Mouse (Mus musculus) heart, postnatal 14 days (tissue): ENCODE results near the gene Plekhm1. TPM values are rescaled to one million over a fixed set of nuclear protein-coding genes. Genes with fewer than 3 reads are reported as not detected.

Experiments used
- DNase-seq, 2 experiments: peaks; one replicate each; pipeline ENCODE4 v3.0.0; 2021 to 2022
- intact Hi-C: fragments of 180-260 bp; cut with DNase I; formaldehyde crosslinking; loops from one replicate; pipeline ENCODE4 v1.15.1; 2025
- total RNA-seq, 2 experiments: library from RNA; stranded (reverse); gene quantifications; 2 replicates each; pipeline ENCODE4 v1.2.3; 2021

The Plekhm1 gene
- total RNA-seq, 2 experiments from 2014 or later, result 10.8 to 11.3 TPM

DNA sequence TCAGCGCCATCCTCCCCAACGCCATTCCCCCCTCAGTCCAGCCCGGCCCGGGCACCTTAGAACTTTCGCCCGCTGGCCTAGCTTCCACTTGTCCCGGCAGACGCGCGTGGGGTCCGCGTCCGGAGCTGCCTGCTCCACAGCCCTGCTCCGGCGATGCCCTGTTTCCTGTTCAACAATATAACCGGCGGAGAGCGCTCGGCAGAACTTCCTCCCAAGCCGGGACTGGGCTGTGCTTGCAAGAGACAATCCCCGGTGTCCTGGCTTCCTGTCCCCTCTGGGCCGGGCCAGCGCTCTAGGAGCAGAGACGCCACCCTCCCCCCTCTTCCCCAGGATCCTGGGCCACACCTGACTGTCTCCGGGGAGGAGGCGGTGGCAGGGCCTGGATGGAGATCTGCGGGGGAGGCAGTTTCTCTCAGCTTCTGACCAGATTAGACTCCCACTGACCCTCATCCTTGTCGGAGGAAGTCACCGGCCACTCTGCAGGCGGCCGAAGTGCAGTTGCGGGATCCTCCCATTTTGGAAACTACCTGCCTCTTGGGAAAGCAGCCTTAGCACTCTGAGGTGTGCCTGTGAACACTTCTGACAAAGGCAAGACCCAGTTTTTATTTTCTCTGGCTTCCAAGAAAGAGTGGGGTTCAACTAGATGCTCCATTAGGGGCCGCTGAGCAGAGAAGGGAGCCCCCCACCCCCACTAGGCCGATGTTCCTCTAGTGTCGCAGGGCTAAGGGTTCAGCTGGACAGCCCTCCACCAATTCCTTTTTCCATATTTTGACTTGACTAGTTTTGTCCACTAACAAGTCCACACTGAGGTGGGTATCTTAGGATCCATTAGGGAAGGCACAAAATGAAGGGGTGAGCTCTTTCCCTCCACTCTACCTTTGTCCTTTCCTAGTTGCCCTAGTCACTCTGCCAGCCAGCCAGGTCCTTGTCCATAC, 49.0 kb downstream of the Plekhm1 start, which contains the start of gene Arhgap27:
TSS of gene Arhgap27 (minus strand) at position 479 of the 935 bp plus-strand sequence.
- DNase-seq, result peak; percentile 80 to 82
- intact Hi-C loops, result loop anchor here (2.0 to 5.0 kb wide), 2 partner anchors 19 to 194 kb away; no protein-coding TSS in a partner anchor

DNA sequence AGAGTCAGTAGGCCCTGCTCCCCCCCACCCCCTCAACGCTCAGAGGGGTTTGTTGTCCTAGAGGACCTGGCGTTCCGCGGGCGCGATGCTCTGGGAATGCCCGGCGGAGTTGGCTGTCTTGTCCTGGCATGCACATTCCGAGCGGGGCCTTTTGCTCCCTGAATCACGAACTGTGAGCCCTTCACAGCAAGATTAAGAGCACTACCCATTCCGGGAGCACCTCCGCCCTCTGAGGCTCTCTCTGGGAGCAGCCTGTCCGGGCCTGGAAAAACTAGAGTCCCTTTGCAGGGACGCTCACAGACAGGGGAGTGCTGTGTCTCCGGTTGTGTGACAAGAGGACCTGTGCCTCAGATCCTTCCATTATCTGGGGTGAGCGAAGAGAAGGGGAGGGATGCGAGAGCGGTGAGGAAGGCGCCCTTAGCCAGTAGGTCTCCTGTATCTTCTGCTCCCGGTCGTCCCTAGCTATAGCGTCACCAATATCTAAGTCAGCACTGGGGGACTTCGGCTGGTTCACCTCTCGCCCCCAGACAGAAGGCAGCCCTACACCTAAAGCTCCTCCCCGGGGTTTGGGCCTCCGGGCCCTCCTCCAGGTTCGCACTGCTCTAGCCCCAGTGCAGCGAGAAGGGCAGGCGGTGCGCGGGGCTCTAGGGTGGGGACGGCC, 49.8 kb downstream of the Plekhm1 start:
- intact Hi-C loops, result loop anchor here (2.0 to 5.0 kb wide), 2 partner anchors 20 to 195 kb away; no protein-coding TSS in a partner anchor
- peak in 1 of 2 experiments; percentile 33 for DNase-seq

DNA sequence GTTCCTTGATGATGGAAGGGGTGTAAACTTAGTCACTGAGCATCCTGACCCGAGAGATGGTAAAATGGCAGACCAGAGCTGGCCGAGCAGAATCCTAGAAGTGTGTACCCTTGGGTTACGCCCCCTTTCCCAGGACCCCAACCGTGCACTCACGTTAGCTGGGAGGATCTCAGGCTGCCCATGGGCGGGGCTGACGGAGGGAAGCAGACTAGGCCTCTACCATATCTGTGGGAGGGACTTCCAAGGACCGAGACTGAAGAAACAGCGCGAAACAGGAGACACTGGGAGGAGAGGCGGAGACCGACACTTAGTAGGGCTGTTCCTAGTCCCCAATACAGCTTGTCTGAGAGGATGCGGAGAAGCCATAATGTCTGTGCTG, 50.4 kb downstream of the Plekhm1 start:
- intact Hi-C loops, result loop anchor here (2.0 to 5.0 kb wide), 2 partner anchors 21 to 195 kb away; no protein-coding TSS in a partner anchor

DNA sequence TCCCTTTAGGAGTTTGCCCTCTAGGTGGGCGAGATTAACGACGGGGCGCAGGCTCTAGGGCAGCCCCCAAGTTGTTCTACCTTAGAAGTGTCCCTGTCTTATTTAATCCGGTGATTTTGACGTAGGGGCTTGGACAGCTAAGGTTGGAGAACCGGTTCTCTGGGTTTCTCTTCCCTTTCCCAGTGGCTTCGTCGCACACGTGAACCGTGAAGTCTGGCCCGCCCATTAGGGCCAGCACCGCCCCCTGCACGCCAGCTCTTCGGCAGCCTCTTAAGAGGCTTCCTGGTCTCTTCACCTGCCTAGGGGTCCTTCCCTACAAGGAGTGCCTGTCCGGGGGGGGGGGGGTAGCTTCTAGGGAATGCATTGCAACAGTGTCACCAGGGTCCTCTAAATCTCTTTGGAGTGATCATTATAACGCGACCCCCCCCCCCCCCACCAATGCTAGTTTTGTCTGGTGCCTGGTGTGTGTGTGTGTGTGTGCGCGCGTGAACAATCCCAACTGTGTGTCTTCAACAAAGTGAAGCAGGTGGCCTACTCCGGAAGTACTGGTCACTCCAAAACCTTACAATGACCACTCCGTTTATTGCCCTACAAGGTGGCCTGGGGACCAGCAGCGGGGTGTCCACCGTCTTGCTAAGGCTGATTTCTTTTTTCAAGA, 51.0 kb downstream of the Plekhm1 start:
- intact Hi-C loops, result loop anchor here (2.0 to 5.0 kb wide), 2 partner anchors 21 to 196 kb away; no protein-coding TSS in a partner anchor
- DNase-seq, result no peak

More for the DNA sequence above, 50.4 kb downstream of the Plekhm1 start:
- DNase-seq, result peak in 1 of 2 experiments; percentile 40

DNA sequence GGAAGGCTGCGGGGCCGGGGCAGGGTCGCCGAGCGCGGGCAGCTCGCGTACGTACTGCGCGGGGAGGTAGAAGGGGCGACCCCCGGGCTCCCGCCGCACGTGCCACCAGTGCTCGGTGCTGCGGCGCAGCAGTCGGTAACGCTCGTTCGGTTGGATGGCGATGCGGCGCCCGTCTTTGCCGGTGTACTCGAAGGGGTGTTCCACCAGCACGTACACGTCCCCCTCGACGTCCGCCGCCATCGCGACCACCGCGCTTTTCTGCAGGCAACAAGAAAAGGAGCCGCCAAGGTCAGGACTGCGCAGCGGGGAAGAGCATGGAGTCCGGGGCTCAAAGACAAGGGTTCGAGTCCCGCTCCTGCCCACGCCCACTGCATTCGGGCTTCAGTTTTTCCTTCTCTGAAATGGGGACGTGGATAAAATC, 51.8 kb downstream of the Plekhm1 start:
- DNase-seq, result no peak

DNA sequence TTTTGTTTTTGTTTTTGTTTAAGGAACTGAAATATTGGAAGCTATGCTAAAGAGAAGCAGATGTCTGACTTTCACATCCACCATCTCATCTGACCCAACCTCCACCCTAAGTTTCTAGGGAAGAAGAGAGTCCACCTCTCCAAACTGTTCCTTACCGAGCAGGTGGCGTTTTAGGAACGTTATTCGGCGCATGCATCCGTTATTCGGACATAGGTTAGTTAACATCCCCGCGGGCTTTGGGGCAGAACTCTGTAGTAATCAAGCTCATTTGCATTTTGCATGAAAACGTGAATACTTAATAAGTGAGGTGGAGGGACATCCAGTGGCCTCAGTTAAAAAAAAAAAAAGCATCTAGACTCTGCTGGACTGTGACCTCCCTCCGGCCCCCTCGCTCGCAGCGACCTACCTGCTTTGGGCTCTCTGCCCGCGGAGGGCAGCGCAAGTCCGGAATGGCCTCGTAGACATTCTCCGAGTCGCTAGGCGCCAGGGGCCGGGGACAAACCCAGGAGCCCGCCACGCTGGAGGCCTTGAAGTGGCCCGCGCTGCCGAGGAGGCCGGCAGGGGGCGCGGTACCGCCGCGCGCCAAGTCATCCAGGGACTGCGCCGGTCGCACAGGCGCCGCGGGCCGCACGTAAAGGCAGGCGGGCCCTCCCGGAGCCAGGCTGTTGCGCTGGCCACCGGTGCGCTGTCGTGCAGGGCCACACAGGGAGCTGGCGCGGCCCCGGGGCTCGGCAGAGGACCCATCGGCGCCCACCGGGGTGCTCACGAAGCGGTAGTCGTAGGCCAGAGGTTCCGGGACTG, 52.4 kb downstream of the Plekhm1 start:
- peak; percentile 93 to 94 for DNase-seq
- intact Hi-C loops, result loop anchor here (1.0 to 5.0 kb wide), 4 partner anchors 27 to 197 kb away; no protein-coding TSS in a partner anchor

More for the DNA sequence above, 51.8 kb downstream of the Plekhm1 start:
- intact Hi-C loops, result loop anchor here (5.0 kb wide), 1 partner anchor 197 kb away; no protein-coding TSS in a partner anchor

DNA sequence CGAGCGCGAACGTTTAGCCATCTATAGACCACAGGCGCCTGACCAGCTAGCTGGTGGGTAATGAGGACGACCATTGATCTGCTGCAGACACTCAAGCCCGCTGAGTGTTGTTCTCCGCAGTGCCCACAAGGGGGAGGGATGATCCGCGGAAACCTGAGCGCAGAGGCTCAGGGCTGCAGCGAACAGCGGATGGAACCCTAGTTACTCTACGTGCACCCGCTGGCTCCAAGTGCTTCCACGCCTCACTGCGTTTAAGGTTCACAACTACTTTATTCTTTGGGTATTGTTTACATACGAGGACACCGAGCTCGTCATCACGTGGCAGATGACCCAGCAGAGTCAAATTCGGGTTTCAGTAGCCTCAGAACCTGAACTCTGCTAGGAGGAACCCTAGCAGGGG, 53.4 kb downstream of the Plekhm1 start:
- intact Hi-C loops, result loop anchor here (1.0 to 5.0 kb wide), 3 partner anchors 26 to 108 kb away; no protein-coding TSS in a partner anchor
- peak; percentile 73 to 79 for DNase-seq

DNA sequence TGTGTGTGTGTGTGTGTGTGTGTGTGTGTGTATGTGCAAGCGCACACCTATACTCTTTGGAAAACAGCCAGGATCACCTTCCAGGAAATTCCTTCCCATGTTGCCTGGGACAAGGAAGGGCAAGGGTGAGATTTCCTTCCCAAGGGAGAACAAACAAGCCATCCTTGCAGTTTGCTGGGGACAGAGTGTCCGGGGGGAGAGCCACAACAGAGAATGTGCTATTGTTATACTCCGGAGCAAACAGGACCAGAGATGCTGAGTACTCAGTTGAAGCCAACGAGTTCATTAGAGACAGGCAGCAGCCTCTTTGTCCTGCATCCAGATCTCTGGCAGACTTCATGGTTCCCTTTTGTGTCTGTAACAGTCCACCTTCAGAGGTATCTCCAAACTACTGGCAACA, 54.2 kb downstream of the Plekhm1 start:
- no peak for DNase-seq
- intact Hi-C loops, result loop anchor here (2.0 to 5.0 kb wide), 2 partner anchors 26 to 109 kb away; no protein-coding TSS in a partner anchor

DNA sequence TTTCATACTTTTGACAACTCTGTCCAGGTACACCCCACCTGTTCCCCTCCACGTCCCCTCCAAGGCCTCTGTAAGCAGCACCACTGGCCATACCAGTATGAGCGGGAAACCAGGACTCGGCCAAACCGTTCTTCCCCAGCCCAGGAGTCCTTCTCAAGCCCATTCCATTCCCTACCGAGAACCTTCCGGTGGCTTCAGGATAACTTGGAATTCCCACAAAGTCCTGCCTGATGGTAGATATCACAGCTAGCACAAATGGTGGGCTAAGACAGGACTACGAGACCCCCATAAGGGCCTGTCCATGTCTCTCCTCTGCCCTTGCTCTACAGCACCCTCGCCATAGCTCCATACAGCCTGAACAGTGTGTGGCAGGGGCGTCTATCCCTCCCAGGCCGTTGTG, 54.8 kb downstream of the Plekhm1 start:
- no peak for DNase-seq
- intact Hi-C loops, result loop anchor here (2.0 to 5.0 kb wide), 2 partner anchors 25 to 110 kb away; no protein-coding TSS in a partner anchor

DNA sequence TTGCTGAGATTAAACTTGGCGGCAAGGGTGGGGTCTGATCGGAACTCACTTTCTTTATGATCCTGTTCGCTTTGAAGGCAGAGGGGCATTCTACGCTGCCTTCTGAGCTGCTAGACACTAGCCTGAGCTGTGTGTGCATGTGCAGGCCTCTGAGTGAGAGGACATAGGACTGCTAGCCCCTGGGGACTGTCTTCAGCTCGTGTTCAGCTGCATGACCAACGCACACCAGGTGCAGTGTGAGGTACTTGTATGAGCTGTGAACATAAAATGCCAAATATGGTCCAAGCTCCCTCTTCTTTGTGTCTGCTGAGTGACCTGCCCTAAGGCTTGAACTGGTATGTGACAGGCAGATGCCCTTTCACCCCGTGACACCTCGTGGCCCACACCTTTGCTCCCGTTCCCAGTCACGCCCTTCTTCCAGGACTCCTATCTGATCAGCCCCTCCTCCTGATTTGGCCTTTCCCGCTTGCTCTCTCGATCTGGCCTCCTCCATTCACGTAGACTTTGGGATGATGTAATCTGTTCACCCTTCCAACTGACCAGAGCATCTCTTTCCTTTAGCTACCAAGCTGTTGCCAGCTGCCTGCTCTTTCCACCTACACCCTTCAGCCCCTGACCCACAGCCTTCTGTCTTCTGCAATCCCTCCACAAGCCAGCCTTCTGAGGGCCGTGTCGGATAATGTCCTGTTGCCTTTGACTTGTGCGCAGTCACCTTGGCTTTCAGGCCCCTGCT, 55.4 kb downstream of the Plekhm1 start:
- DNase-seq, result no peak
- intact Hi-C loops, result loop anchor here (5.0 kb wide), 1 partner anchor 110 kb away; no protein-coding TSS in a partner anchor

DNA sequence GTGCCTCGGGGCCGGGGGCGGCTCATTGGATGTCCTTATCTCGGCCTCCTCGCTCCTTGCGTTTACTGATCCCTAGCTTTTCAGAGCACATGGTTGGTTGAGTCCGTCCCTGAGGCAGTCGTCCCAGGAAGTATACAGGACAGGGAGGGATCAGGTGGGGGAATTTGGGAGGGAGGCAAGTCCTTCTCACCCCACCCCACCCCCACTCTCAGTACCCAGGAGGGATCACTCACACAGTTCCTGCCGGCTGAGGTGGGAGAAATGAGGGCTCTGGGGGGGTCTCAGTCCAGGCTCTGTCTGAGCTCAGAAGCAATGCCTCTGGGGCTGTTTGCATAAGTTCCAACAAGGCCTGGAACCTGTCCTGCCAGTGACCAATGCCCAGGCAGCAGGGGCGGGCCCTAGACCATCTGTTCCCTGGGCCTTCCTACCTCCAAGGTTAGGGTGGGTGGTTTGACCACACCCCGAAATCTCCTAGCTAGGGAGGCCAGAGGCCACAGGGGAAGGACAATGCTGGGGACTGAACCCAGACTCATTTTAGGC, 56.4 kb downstream of the Plekhm1 start:
- intact Hi-C loops, result loop anchor here (5.0 kb wide), 1 partner anchor 111 kb away; no protein-coding TSS in a partner anchor

DNA sequence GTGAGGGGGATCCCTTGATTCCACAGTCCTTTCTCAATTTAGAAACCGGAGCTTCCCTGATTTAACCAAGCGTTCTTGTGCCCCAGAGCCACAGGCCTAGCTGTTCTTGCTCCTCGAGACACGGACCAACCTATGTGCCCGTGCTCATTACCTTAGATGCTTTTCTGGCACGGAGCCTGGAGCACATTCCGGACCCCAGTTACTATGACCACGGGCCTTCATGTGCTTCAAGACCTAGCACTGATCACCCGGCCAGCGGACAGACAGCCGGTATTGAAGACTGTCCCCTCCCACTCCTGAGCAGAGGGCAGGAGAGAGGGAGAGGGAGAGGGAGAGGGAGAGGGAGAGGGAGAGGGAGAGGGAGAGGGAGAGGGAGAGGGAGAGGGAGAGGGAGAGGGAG, 57.2 kb downstream of the Plekhm1 start:
- intact Hi-C loops, result loop anchor here (5.0 kb wide), 1 partner anchor 112 kb away; no protein-coding TSS in a partner anchor
- no peak for DNase-seq

More for the DNA sequence above, 56.4 kb downstream of the Plekhm1 start:
- no peak for DNase-seq

DNA sequence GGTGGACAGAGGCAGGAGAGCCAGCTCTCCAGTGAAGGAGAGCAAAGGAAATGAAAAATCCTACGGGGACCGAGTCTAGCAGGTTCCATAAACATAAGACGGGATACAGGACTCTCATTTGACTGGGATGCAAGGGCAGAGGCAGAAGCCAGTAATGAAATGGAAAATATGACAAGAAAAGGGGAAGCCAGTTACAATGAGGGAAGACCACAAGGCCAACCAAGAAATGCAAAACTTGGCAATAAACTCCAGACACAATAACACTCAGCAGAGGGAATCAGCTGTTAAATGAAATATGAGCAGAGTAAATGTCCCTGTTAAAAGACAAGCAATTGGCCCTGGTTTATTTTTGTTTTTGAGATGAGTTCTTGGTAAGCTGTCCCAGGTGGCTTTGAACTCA, 58.5 kb downstream of the Plekhm1 start:
- no peak for DNase-seq
- intact Hi-C loops, result no loop called here

DNA sequence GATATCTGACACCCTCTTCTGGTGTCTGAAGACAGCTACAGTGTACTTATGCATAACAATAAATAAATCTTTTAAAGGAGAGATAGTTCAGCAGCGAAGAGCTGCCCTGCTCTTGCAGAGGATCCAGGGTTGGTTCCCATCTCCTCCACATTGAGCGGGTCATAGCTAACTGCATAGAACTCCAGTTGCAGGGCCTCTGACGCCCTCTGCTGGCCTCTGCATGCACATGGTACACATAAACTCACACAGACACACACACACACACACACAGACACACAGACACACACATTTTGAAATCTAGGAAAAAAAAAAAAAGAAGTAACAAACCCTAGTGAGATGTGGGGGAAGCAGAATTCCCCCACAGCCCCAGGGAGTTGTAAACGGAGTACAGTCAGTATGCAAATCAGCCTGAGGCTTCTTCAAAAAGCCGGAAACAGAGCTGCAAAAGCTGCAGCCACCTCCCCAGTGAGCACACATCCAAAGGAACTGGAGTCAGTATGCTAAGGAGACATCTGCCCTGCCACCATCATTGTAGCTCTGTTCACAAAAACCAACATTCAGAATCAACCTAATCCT, 60.2 kb downstream of the Plekhm1 start:
- intact Hi-C loops, result no loop called here
- DNase-seq, result no peak

DNA sequence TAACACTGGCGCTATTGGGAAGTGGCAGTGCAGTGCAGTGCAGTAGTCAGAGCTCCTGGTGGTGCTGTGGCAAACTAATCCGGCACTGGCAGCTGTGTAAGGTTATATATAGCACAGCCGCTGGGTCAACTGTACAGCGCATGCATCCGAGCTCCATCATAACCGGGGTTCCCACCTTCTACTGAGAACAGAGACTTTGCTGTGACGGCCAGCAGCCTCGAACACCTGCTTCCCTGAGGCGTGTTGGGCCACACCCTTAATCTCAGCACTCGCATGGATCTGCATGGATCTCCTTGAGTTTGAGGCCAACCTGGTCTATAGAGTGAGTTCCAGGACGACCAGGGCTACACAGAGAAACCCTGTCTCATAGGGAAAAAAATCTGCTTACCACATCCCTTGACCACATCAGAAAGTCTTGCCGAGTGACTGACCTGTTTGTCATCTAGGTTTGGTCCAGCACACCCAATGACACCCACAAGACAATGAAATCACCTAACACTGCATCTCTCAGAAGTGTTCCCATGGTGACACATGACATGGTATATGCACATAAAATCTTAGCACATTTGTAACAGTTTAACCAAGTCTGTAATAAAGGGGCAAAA, 61.7 kb downstream of the Plekhm1 start:
- intact Hi-C loops, result no loop called here
- no peak for DNase-seq

DNA sequence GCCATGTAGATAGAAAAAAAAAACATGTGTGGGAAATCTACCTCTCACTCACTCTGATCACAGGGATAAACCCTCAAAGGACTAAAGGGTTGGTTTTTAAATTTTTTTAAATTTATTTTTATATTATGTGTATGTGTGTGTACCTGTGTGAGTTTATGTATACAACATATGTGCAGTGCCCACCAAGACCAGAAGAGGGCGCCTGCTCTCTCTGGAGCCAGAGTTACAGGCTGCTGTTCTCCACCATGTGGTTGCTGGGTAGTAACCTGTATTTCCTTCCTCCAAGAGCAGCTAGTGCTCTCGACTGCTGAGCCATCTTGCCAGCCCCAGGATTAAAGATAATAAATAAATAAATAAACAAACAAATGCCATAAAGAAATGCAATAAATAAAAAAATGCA, 62.8 kb downstream of the Plekhm1 start:
- intact Hi-C loops, result no loop called here
- no peak for DNase-seq

DNA sequence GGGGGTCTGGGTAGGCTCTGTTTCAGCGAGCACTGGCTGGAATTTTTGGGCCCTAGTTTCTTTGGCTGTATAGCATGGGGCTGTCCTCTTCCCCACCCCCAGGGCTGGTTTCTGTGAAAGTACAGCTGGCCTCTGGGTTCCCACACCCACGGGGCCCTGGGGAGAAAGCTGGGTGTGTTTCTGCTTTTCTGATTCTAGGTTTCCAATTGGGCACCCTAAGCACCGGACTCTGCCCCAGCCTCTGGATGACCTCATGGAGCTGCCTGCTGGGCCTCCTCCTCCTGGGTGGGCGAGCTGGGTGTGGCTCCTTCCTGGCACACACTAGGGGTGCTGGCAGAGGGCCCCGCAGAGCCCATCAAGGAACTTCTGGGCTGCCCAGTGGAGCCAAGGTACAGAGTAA, 65.8 kb downstream of the Plekhm1 start:
- intact Hi-C loops, result no loop called here
- peak; percentile 61 to 62 for DNase-seq
